Mouse (Mus musculus): Measurements from ENCODE around the gene Eif3d.
A peak's percentile ranks its signal among the peaks of the same experiment; 100 is the strongest.

Gene Eif3d

GRCm38 (mm10) chr15:77919441-77919840 lies 51.2 kb downstream of the Eif3d start:
- no peak for DNase-seq (ENCODE audit: low spot score)

GRCm38 (mm10) chr15:77916851-77917544 lies 53.6 kb downstream of the Eif3d start:
- DNase-seq (ENCODE audit: low spot score), result peak; percentile 94

GRCm38 (mm10) chr15:77915287-77915686 lies 55.3 kb downstream of the Eif3d start:
- no peak for DNase-seq (ENCODE audit: low spot score)

- no peak for DNase-seq (ENCODE audit: low spot score)
Measured at GRCm38 (mm10) chr15:77914507-77914906, 56.1 kb downstream of the Eif3d start.

- DNase-seq (ENCODE audit: low spot score), result no peak
Measured at GRCm38 (mm10) chr15:77913054-77913453, 57.6 kb downstream of the Eif3d start.

GRCm38 (mm10) chr15:77912585-77912984 lies 58.0 kb downstream of the Eif3d start:
- no peak for DNase-seq (ENCODE audit: low spot score)

GRCm38 (mm10) chr15:77912048-77912447 lies 58.6 kb downstream of the Eif3d start:
- no peak for DNase-seq (ENCODE audit: low spot score)

GRCm38 (mm10) chr15:77911065-77911464 lies 59.5 kb downstream of the Eif3d start:
- no peak for DNase-seq (ENCODE audit: low spot score)

Measured in retina, embryonic 14.5 days (tissue).